Mouse (Mus musculus): ENCODE measurements at regions not wholly inside any gene's neighbourhood (a gene's known extent, or its start where the extent isn't known, plus 50 kb on each side); places are given as distances from the start of the nearest gene placed in this dataset.

GRCm38 (mm10) chr10:3630763-3631223 is 90.8 kb downstream of the Iyd start:
- in situ Hi-C loops (cut with MboI, MseI): no loop called here

- in situ Hi-C loops (cut with MboI, MseI): no loop called here
Measured at GRCm38 (mm10) chr10:3633871-3634496, 93.9 kb downstream of the Iyd start.

GRCm38 (mm10) chr10:3644111-3644510 is 96.1 kb upstream of the Plekhg1 start:
- in situ Hi-C loops (cut with MboI, MseI): loop anchor here (5.0 kb wide), 1 partner anchor 48 kb away; no protein-coding TSS in a partner anchor

DNA sequence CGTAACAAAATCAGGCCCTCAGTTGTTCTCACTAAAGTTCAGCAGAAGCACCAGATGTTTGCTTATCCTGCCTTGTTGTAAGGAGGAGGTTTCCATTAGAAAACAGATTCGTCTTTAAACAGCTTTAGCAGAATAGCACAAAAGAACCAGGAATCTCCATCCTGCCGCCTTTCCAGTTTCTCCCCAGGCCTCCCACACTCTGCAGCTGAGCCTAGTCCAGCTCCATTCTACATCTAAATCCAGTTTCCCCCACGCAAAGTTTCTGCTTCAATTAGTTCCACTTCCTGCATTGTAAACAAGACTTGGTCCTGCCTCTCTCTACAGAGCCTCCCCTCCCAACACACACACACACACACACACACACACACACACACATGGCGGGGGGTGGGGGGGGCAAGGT is 95.1 kb upstream of the Plekhg1 start:
- in situ Hi-C loops (cut with MboI, MseI): no loop called here

- in situ Hi-C loops (cut with MboI, MseI): no loop called here
Measured at GRCm38 (mm10) chr10:3646151-3646910, 93.8 kb upstream of the Plekhg1 start.

GRCm38 (mm10) chr10:3647811-3648731 is 92.1 kb upstream of the Plekhg1 start:
- in situ Hi-C loops (cut with MboI, MseI): no loop called here

GRCm38 (mm10) chr10:3649983-3650382 is 90.2 kb upstream of the Plekhg1 start:
- in situ Hi-C loops (cut with MboI, MseI): no loop called here

DNA sequence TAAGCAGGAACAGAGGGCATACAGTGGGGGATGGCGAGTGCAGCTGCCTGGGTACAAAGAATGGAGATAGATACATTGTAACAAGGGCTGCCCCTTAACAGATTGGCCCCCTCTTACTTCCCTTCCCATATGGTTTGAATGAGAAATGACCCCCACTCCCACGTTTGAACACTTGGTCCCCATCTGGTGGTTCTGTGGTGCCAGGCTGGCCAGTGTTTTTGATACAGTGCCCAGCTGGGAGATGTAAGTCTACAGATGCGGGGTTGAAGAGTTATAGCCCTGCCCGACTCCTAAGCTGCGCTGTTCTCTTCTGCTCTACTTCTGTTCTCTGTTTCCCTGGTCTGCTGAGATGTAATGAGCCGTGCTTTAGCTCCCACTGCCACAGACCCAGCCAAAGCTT is 89.6 kb upstream of the Plekhg1 start:
- in situ Hi-C loops (cut with MboI, MseI): no loop called here

DNA sequence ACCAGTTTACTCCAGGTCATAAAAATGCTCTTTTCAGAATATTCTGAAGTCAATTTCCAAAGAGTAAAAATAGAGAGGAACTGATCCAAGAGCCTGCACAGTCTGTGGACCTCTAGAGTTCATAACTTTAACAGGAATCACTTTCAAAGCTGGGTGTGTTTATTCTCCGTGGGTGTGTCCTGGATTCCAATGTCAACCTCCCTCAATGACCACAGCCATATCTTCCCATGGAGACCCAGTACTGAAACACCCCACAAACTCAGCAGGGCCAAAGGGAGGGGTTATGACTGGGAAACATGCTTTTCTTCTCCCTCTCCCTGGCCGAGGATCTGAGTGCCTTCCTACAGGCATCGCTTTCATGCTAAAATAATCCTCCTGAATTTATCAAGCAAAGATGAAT is 87.6 kb upstream of the Plekhg1 start:
- in situ Hi-C loops (cut with MboI, MseI): no loop called here

DNA sequence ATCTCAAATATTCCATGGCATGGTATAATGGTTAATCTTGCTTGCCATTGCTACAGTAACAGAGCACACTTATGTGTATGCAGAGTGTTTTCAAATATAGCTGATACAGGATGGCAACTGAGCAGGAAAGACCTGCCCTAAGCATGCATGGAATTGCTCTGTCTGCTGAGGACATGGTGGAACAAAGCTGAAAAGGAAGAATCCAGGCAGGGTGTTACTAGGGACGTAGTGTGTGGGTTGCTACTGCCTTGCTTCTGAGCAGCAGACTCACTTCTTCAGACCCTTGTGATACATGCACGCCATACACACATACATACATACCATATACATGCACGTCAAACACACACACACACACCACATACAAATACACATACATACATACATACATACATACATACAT is 84.1 kb upstream of the Plekhg1 start:
- in situ Hi-C loops (cut with MboI, MseI): no loop called here

GRCm38 (mm10) chr10:3662156-3662555 is 78.0 kb upstream of the Plekhg1 start:
- in situ Hi-C loops (cut with MboI, MseI): no loop called here

- in situ Hi-C loops (cut with MboI, MseI): no loop called here
Measured at GRCm38 (mm10) chr10:3662571-3662970, 77.6 kb upstream of the Plekhg1 start.

GRCm38 (mm10) chr10:3663296-3663695 is 76.9 kb upstream of the Plekhg1 start:
- in situ Hi-C loops (cut with MboI, MseI): no loop called here

GRCm38 (mm10) chr10:3684481-3684880 is 55.7 kb upstream of the Plekhg1 start:
- in situ Hi-C loops (cut with MboI, MseI): no loop called here
